Mouse (Mus musculus): ENCODE data around the gene Zfp661. TPM values are rescaled to one million over a fixed set of nuclear protein-coding genes. Genes with fewer than 3 reads are reported as not detected.
A peak's percentile ranks its signal among the peaks of the same experiment; 100 is the strongest.

Gene Zfp661
- polyA plus RNA-seq, 1 experiment from 2014 or later, result 0.74 TPM

GRCm38 (mm10) chr2:127551078-127551477 lies 35.8 kb downstream of the Zfp661 start:
- 37% methylated on average over 5 of the region's 5 CpGs for WGBS (ENCODE audit: insufficient replicate concordance)
- Histone ChIP-seq H3K27me3 (peaks cover 15% of the 10 kb centered on the region; the same call in 1 of the 2 replicates), H3K4me2 (no peak overlapping the region), H3K9me3 (replicated peaks) (no peaks in the 10 kb centered on the region), H3K4me1 (replicated peaks) (peaks cover 7% of the 10 kb centered on the region; the same call in 1 of the 2 replicates), H3K9ac (no peak overlapping the region), H3K27ac (replicated peaks) (no peak overlapping the region), H3K36me3 (replicated peaks) (no peaks in the 10 kb centered on the region), H3K4me3 (replicated peaks) (no peak overlapping the region)
- no peak for ATAC-seq (ENCODE audit: insufficient read depth)

- WGBS (ENCODE audit: insufficient replicate concordance), result 48% methylated on average over 1 of the region's 1 CpGs
- Histone ChIP-seq H3K36me3 (replicated peaks) (no peaks in the 10 kb centered on the region), H3K9me3 (replicated peaks) (no peaks in the 10 kb centered on the region), H3K4me3 (replicated peaks) (no peak overlapping the region), H3K4me1 (replicated peaks) (peaks cover 7% of the 10 kb centered on the region; the same call in 1 of the 2 replicates), H3K4me2 (no peak overlapping the region), H3K9ac (no peak overlapping the region), H3K27me3 (peaks cover 16% of the 10 kb centered on the region; the same call in 1 of the 2 replicates), H3K27ac (replicated peaks) (no peak overlapping the region)
- no peak for ATAC-seq (ENCODE audit: insufficient read depth)
Observed at GRCm38 (mm10) chr2:127550446-127550845, 36.4 kb downstream of the Zfp661 start.

- no peak overlapping the region for H3K9ac ChIP-seq
Observed at GRCm38 (mm10) chr2:127549711-127550110, 37.2 kb downstream of the Zfp661 start.

GRCm38 (mm10) chr2:127548342-127549074 lies 38.4 kb downstream of the Zfp661 start:
- H3K27me3 ChIP-seq, result peaks cover 28% of the 10 kb centered on the region
- H3K4me2 ChIP-seq, result peak overlapping the region; percentile 7
- H3K4me3 ChIP-seq (replicated peaks), result no peak overlapping the region
- WGBS (ENCODE audit: insufficient replicate concordance), result 31% methylated on average over 5 of the region's 5 CpGs
- no peaks in the 10 kb centered on the region for H3K36me3 ChIP-seq (replicated peaks)
- H3K9me3 ChIP-seq (replicated peaks), result no peaks in the 10 kb centered on the region
- peak; percentile 80 for ATAC-seq (ENCODE audit: insufficient read depth)
- H3K27ac ChIP-seq (replicated peaks), result peak overlapping the region; percentile 67
- H3K4me1 ChIP-seq (replicated peaks), result peaks cover 7% of the 10 kb centered on the region; the same call in 1 of the 2 replicates
- no peak overlapping the region for H3K9ac ChIP-seq

More at GRCm38 (mm10) chr2:127549711-127550110, 37.2 kb downstream of the Zfp661 start:
- Histone ChIP-seq H3K27ac (replicated peaks) (no peak overlapping the region), H3K9me3 (replicated peaks) (no peaks in the 10 kb centered on the region), H3K4me1 (replicated peaks) (peaks cover 7% of the 10 kb centered on the region; the same call in 1 of the 2 replicates), H3K27me3 (peaks cover 18% of the 10 kb centered on the region; the same call in 1 of the 2 replicates), H3K36me3 (replicated peaks) (no peaks in the 10 kb centered on the region), H3K4me3 (replicated peaks) (no peak overlapping the region), H3K4me2 (no peak overlapping the region)
- ATAC-seq (ENCODE audit: insufficient read depth), result no peak

GRCm38 (mm10) chr2:127541697-127542096 lies 45.2 kb downstream of the Zfp661 start:
- WGBS (ENCODE audit: insufficient replicate concordance), result 58% methylated on average over 2 of the region's 2 CpGs
- ATAC-seq (ENCODE audit: insufficient read depth), result no peak
- no peak overlapping the region for H3K4me2 ChIP-seq

GRCm38 (mm10) chr2:127541185-127541584 lies 45.7 kb downstream of the Zfp661 start, which contains the start of gene Prom2:
Gene Prom2 (minus strand): TSS chr2:127541467.
- Histone ChIP-seq H3K9me3 (replicated peaks) (no peaks in the 10 kb centered on the region), H3K4me3 (replicated peaks) (no peak within 1 kb of the TSS), H3K4me1 (replicated peaks) (no peaks in the 10 kb centered on the region), H3K4me2 (no peak within 1 kb of the TSS), H3K36me3 (replicated peaks) (no peaks in the 10 kb centered on the region), H3K27ac (replicated peaks) (no peak within 1 kb of the TSS), H3K27me3 (peaks cover 77% of the 10 kb centered on the region), H3K9ac (no peak within 1 kb of the TSS)
- no peak for ATAC-seq (ENCODE audit: insufficient read depth)
- WGBS (ENCODE audit: insufficient replicate concordance), result 9% methylated on average over 29 of the region's 29 CpGs

More at GRCm38 (mm10) chr2:127541697-127542096, 45.2 kb downstream of the Zfp661 start:
- no peaks in the 10 kb centered on the region for H3K4me1 ChIP-seq (replicated peaks)
- H3K27ac ChIP-seq (replicated peaks), result no peak overlapping the region
- H3K27me3 ChIP-seq, result peaks cover 79% of the 10 kb centered on the region
- no peak overlapping the region for H3K4me3 ChIP-seq (replicated peaks)
- H3K36me3 ChIP-seq (replicated peaks), result no peaks in the 10 kb centered on the region
- no peaks in the 10 kb centered on the region for H3K9me3 ChIP-seq (replicated peaks)
- H3K9ac ChIP-seq, result no peak overlapping the region

GRCm38 (mm10) chr2:127539494-127539893 lies 47.4 kb downstream of the Zfp661 start:
- WGBS (ENCODE audit: insufficient replicate concordance), result 26% methylated on average over 4 of the region's 4 CpGs
- no peak overlapping the region for H3K27ac ChIP-seq (replicated peaks)
- no peak overlapping the region for H3K4me2 ChIP-seq

GRCm38 (mm10) chr2:127537548-127537947 lies 49.3 kb downstream of the Zfp661 start:
- ATAC-seq (ENCODE audit: insufficient read depth), result no peak
- Histone ChIP-seq H3K27me3 (peaks cover 56% of the 10 kb centered on the region), H3K36me3 (replicated peaks) (no peaks in the 10 kb centered on the region), H3K27ac (replicated peaks) (no peak overlapping the region), H3K4me3 (replicated peaks) (no peak overlapping the region), H3K9ac (no peak overlapping the region), H3K9me3 (replicated peaks) (no peaks in the 10 kb centered on the region), H3K4me1 (replicated peaks) (no peaks in the 10 kb centered on the region), H3K4me2 (no peak overlapping the region)
- 29% methylated on average over 3 of the region's 3 CpGs for WGBS (ENCODE audit: insufficient replicate concordance)

More at GRCm38 (mm10) chr2:127539494-127539893, 47.4 kb downstream of the Zfp661 start:
- H3K4me3 ChIP-seq (replicated peaks), result no peak overlapping the region
- no peak overlapping the region for H3K9ac ChIP-seq
- H3K27me3 ChIP-seq, result peaks cover 71% of the 10 kb centered on the region
- no peak for ATAC-seq (ENCODE audit: insufficient read depth)
- no peaks in the 10 kb centered on the region for H3K4me1 ChIP-seq (replicated peaks)
- H3K36me3 ChIP-seq (replicated peaks), result no peaks in the 10 kb centered on the region
- H3K9me3 ChIP-seq (replicated peaks), result no peaks in the 10 kb centered on the region

- no peaks in the 10 kb centered on the region for H3K9me3 ChIP-seq (replicated peaks)
- H3K4me1 ChIP-seq (replicated peaks), result no peaks in the 10 kb centered on the region
- H3K9ac ChIP-seq, result no peak overlapping the region
- no peak overlapping the region for H3K27ac ChIP-seq (replicated peaks)
- no peak for ATAC-seq (ENCODE audit: insufficient read depth)
- no peak overlapping the region for H3K4me2 ChIP-seq
- H3K36me3 ChIP-seq (replicated peaks), result no peaks in the 10 kb centered on the region
- H3K27me3 ChIP-seq, result peaks cover 37% of the 10 kb centered on the region
- WGBS (ENCODE audit: insufficient replicate concordance), result 52% methylated on average over 9 of the region's 9 CpGs
- H3K4me3 ChIP-seq (replicated peaks), result no peak overlapping the region
Observed at GRCm38 (mm10) chr2:127535363-127535762, 51.5 kb downstream of the Zfp661 start.

- H3K4me2 ChIP-seq, result no peak overlapping the region
- no peak overlapping the region for H3K27ac ChIP-seq (replicated peaks)
- no peaks in the 10 kb centered on the region for H3K4me1 ChIP-seq (replicated peaks)
- H3K4me3 ChIP-seq (replicated peaks), result no peak overlapping the region
- no peaks in the 10 kb centered on the region for H3K9me3 ChIP-seq (replicated peaks)
- WGBS (ENCODE audit: insufficient replicate concordance), result 8% methylated on average over 9 of the region's 9 CpGs
- H3K27me3 ChIP-seq, result peaks cover 12% of the 10 kb centered on the region; the same call in 1 of the 2 replicates
- no peaks in the 10 kb centered on the region for H3K36me3 ChIP-seq (replicated peaks)
- no peak overlapping the region for H3K9ac ChIP-seq
- no peak for ATAC-seq (ENCODE audit: insufficient read depth)
Observed at GRCm38 (mm10) chr2:127532379-127532778, 54.5 kb downstream of the Zfp661 start.

GRCm38 (mm10) chr2:127531592-127531991 lies 55.3 kb downstream of the Zfp661 start:
- 66% methylated on average over 2 of the region's 2 CpGs for WGBS (ENCODE audit: insufficient replicate concordance)
- H3K9ac ChIP-seq, result no peak overlapping the region
- H3K36me3 ChIP-seq (replicated peaks), result no peaks in the 10 kb centered on the region
- H3K4me1 ChIP-seq (replicated peaks), result no peaks in the 10 kb centered on the region
- H3K4me2 ChIP-seq, result no peak overlapping the region
- peaks cover 5% of the 10 kb centered on the region; the same call in 1 of the 2 replicates for H3K27me3 ChIP-seq
- H3K27ac ChIP-seq (replicated peaks), result no peak overlapping the region
- no peak for ATAC-seq (ENCODE audit: insufficient read depth)
- H3K9me3 ChIP-seq (replicated peaks), result no peaks in the 10 kb centered on the region
- no peak overlapping the region for H3K4me3 ChIP-seq (replicated peaks)
